Mouse (Mus musculus): ENCODE data around the gene Syt6.
A peak's percentile ranks its signal among the peaks of the same experiment; 100 is the strongest.

The Syt6 gene

GRCm38 (mm10) chr3:103575156-103575892 is at the start of gene Syt6:
Gene Syt6 (plus strand): TSS chr3:103575231.
- peak; percentile 43 for DNase-seq (ENCODE audit: low spot score)

GRCm38 (mm10) chr3:103526201-103526704 is 48.8 kb upstream of the Syt6 start:
- DNase-seq (ENCODE audit: low spot score) = no peak

DNA sequence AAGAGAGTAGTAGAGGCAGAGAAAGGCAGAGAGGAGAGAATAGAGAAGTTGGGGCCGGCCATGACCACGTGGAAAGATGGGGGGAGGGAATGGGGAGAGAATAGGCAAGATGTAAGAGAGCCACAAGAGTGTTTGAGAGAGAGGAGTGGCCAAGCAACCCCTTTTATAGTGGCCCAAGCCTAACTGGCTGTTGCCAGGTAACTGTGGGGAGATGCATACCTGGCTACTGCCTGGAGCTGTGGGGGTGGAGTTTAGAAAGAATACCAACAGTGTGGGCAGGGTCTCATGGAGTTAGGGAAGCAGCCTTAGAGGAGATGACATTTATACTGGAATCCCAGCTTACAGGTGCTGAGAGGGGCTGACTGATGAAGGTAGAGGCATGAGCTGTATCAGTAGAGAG is 48.2 kb upstream of the Syt6 start:
- no peak for DNase-seq (ENCODE audit: low spot score)

- no peak for DNase-seq (ENCODE audit: low spot score)
Observed at GRCm38 (mm10) chr3:103534036-103534435, 41.0 kb upstream of the Syt6 start.

DNA sequence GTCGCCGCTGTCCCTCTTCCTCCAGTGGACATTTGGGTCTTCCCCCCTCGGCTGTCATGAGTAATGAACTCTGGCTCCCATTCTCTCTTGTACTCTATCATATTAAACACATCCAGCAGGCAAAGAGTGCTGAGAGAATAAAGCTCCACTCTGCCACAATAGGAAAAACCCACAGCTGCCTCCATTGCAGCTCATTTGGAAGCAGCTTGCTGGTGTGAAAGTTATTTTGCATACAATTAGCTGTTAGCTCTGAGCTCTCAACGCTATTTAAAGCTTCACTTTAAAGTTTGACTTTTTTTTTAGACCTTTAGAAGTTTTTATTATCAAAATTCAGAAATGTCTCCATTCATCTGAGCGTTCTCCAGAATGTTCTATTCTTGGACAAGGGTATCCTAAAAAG is 39.8 kb upstream of the Syt6 start:
- no peak for DNase-seq (ENCODE audit: low spot score)

- DNase-seq (ENCODE audit: low spot score) = no peak
Observed at GRCm38 (mm10) chr3:103539148-103539547, 35.9 kb upstream of the Syt6 start.

- DNase-seq (ENCODE audit: low spot score) = no peak
Observed at GRCm38 (mm10) chr3:103546166-103546565, 28.9 kb upstream of the Syt6 start.

DNA sequence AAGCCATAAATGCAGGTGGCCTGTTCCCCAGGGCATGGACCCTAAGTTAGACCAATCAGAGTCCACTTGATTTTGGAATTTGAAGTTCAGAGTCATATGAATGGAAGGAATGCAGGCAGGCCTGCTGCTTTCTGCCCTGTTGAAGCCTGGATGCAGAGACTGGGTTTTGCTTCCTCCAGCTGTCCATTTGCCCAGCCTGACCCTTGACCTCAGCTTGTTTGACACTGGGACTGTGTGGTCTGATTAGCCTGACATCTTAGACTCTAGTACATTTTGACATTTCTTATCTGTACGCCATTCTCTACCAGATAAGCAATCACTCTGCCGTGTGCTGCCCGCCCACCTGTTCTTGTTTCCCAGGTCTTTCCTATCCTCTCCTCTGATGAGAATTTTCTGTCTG is 28.4 kb upstream of the Syt6 start:
- DNase-seq (ENCODE audit: low spot score) = peak; percentile 17

- peak; percentile 75 for DNase-seq (ENCODE audit: low spot score)
Observed at GRCm38 (mm10) chr3:103550236-103550635, 24.8 kb upstream of the Syt6 start.

DNA sequence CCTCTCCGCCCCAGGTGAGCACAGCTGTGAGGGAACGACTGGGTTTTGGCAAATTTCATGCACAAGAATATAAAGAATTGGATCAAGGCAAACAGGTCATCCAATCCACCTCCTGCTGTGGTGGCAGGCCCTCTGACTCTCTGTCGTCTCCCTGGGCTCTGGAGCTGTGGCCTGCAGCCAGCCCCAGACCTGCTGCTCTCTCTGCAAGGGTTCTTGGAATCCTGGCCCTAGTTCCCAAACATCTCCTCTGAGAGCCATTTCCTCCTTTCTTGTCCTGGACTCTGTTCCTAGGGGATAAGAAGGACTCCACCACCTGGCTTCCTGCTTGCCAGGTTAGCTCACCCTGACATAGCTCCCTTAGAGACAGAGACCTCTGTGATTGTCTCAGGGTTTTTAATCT is 7.8 kb upstream of the Syt6 start:
- DNase-seq (ENCODE audit: low spot score) = no peak

- DNase-seq (ENCODE audit: low spot score) = no peak
Observed at GRCm38 (mm10) chr3:103572526-103572925, 2.5 kb upstream of the Syt6 start.

DNA sequence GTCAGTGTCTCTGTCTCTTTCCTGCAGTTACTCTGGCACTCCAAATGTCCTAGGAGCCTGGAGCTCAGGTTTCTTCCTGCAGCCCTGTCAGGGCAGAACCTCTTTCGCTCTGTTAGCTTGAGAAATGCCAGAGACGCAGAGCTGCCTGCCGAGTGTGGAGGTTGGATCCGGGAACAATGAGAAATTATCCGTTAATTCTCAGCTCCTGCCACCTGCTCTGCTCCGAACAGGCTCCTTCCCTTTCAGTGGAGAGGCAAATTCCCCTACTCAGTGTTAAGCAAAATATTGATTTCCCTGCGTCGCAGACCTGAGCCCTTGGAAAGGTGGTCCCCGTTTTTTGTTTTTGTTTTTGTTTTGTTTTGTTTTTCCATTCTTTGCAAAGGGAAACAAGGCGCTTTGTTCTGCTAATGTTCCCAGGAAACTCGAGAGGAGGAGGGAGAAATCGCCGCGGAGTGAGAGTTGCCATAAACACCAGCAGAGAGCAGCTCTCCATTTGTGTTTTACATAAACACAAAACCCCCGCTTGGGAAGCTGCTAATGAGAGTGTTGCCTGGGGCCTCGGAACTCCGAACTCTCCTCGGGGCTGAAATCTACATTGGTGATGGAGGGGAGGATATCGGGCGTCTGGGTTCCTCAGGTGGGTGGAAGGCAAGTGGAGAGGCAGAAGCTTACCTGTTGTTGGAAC is 1.8 kb upstream of the Syt6 start:
- peak; percentile 54 for DNase-seq (ENCODE audit: low spot score)

DNA sequence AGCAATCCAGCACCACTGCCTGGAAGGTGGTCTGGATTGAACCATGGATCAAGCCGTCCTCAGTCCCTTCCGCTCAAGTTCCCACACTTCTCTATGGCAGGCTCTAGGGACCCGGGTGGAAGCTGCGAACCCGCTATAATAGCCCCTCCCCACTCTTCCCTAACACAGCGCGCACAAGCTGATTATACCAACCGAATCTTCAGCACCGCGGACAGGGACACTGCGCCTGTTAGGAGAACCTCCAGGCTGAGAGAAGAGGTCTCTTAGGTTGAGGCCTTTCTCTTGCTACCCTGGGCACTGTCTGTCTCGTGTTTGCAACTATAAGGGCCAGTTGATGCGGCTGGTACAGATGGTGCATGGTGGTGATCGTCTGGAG is 1.3 kb upstream of the Syt6 start:
- peak; percentile 92 for DNase-seq (ENCODE audit: low spot score)

DNA sequence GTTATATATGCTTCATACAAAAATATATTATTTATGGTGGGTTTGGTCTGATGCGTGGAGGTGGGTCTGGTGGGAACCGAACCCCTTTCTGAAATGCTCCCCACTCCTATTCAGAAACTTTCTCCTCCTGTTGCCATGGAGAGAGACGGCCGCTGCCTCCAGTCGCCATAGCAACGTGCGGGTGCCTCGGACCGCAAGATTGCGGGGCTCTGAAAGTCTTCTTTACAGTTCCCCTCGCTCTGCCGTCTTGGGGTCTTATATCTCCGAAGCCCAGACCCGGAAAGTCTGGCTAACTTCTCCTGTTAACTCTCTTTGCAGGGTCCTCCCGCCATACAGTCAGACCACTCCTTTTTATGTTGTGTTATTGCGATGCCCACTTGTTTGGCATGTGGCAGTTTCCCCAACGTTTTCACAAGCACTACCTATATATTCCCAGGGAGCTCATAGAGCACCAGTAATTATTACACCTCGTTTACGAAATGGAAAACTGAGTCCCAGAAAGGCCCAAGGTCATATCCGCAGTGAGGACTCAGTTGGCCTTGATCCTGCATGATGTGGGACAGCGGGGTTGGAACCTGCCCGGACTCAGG is 370 bp upstream of the Syt6 start:
- DNase-seq (ENCODE audit: low spot score) = peak; percentile 24

- peak; percentile 52 for DNase-seq (ENCODE audit: low spot score)
Observed at GRCm38 (mm10) chr3:103575893-103576641, 1.0 kb downstream of the Syt6 start.

- no peak for DNase-seq (ENCODE audit: low spot score)
Observed at GRCm38 (mm10) chr3:103587136-103587535, 12.1 kb downstream of the Syt6 start.

DNA sequence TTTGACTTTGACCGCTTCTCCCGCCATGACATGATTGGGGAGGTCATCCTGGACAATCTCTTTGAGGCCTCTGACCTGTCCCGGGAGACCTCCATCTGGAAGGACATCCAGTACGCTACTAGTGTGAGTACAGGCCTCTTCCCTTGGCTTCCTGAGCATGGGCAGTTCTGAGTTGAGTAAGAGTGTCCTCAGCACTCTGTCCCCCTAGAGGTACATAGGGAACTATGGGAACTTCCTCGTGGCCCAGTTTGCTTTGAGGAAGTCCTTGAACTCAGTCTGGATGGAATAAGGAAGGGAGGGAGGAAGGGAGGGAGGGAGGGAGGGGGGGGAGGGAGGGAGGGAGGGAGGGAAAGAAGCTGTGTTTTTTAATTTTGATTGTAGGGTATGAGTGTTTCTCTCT is 12.6 kb downstream of the Syt6 start:
- no peak for DNase-seq (ENCODE audit: low spot score)

DNA sequence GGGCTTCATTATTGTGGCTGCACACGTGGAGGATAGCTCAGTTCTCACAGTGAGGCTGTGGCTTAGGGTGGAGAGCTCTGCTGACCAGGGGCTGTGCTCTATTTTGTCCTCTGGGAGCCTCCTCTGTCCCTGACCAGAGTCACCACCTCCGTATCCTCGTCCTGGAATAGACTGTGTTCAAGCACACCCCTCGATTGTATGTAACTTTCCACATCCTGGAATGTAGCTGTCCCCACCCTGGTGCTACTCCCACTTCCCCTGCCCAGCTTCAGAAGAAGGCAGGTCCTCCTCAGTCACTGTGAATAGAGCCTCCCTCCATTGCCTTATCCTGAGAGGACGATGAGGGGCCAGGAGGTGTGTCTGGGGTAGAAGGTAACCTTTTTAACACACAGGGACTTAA is 14.6 kb downstream of the Syt6 start:
- DNase-seq (ENCODE audit: low spot score) = no peak

DNA sequence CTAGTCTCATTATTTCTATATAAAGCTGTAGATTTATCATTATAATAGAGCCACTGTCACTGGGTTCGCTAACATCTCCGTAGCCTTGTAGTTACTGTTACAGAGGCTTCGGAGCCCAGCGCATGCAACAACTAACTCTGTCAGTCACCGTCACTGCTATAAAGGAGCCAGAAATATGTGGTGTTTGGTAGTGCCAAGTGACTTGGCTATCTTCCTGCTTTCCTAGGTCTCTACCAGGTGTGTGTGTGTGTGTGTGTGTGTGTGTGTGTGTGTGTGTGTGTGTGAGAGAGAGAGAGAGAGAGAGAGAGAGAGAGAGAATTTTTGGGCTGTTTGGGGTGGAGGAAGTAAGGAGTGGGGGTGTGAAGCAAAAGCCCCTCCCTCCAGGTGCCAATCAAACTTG is 17.6 kb downstream of the Syt6 start:
- DNase-seq (ENCODE audit: low spot score) = no peak

DNA sequence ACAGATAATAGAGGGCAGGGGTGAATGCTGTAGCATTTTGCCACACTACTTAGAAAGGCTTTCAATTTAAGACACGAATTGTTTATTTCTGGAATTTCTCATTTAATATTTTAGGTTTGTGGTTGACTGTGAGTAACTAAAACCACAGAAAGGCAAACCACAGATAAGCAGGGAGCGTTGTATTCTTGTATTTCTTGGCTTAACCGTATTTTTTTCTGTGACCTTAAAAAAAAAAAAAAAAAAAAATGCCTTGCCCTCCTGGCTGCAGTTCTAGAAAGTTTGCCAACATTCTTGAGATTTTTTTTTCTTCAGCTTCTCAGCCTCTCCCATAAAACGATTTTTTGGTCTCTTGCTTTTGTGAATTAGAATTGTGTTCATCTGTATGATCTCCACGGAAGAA is 18.6 kb downstream of the Syt6 start:
- no peak for DNase-seq (ENCODE audit: low spot score)

DNA sequence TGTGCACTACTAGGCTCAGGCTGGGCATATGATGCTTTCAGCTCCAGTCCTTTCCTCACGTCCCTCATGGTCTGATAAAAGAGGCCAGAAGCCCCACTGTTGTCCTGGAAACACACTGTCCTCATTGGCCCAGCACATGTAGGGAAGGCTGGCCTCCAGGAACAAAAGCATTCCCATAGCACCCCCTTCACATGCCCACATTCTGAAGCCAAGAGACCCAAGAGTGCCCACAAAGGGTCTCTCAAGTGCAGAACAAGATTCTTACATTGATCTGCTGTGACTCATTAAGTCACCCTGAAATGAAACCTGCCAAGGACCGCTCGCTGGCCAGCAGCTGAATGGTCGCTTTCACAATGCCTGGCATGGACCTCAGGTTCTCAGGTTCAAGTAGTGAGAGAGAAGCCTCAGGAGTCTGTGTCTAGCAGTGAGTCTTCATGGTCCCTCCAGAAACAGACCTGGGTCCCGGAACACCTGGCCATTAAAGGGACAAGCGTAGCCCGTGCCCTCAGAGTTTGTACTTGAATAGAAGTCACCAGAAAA is 20.3 kb downstream of the Syt6 start:
- peak; percentile 35 for DNase-seq (ENCODE audit: low spot score)

DNA sequence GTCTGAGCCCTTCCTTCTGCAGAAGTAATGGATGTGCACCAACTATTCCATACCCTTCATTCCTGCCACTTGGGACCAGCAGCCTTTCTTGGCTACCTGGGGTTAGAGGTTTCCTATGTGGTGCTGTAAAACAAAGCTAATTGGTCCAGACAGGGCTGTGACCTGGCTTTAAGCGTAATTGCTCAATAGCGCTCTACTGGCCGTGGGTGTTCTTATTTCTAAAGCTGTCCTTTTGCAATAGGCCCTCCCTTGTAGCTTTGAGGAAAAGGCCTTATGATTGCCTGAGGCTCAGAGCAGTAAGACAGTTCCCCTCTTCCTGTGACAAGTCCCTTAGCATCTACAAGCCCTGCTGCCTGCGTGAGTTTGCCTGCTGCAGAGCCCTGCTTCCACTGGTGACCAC is 22.6 kb downstream of the Syt6 start:
- DNase-seq (ENCODE audit: low spot score) = no peak
